Mouse (Mus musculus) layer of hippocampus, adult 11-12 months (tissue): ENCODE measurements around the gene Utp4.

Experiments
- DNase-seq: peaks from one replicate; pipeline ENCODE4 v3.0.0; 2022; ENCODE audit warnings: low spot score

The Utp4 gene

GRCm38 (mm10) chr8:106937081-106937800 lies 43.8 kb downstream of the Utp4 start:
- DNase-seq, result no peak

GRCm38 (mm10) chr8:106941806-106942205 lies 48.4 kb downstream of the Utp4 start:
- DNase-seq, result no peak

DNA sequence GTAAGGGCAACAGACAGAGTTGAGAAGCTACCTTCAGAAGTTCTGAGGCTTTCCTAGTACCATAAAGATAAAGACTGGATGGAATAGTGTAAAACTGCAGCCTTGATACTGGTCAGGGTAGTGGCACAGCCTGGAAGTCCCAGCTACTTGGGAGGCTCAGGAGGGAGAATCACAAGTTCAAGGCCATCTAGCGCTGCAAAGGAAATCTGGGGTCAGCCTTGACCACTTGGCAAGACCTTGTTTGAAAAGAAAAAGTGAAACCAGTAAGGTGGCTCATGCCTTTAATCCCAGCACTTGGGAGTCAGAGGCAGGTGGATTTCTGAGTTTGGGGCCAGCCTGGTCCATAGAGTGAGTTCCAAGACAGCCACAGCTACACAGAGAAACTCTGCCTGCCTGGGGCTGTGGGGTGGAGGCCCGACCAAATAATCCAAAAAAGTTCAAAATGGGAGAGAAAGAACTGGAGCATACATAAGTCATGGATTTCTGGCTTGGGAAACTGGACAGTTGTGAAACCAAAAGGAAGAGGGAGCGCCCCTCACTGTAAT lies 50.5 kb downstream of the Utp4 start:
- DNase-seq, result no peak

DNA sequence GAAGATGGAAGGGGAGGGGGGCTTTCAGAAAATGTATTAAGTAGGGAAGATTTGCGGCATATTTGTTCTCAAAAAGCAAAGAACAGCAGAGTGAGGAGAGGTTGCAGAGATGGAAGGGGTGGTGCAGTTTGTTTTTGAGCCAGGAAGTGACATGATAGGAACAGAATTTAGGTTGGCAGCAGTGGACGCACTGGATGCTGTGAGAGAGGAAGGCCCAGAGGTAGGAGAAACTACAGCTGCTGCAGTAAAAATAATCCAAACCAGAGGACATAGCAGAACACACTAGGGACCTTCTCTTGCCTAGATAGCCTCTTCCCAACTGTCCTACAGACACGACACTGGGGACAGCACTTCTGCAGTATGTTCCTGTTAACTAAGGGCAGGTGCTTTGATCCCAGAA lies 51.3 kb downstream of the Utp4 start:
- DNase-seq, result no peak

- no peak for DNase-seq
Observed at GRCm38 (mm10) chr8:106948678-106949243, 55.3 kb downstream of the Utp4 start.

DNA sequence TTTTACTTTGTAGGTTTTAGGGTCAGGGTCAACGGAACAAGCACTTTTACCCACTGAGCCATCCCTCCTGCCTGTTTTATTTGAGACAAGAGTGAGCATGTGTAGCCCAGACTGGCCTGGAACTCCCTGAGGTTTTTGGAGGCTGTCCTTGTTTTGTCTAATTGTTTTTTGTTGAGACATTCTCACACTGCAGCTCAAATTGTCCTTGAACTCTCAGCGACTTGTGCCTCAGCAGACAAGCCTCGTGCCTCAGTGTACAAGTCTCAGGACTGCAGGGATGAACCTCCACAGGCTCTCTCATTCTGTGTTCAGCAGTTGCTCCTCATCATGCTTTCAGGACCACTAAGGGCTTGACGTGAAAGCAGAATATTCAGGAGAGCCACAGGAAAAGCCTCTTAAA lies 58.3 kb downstream of the Utp4 start:
- no peak for DNase-seq

DNA sequence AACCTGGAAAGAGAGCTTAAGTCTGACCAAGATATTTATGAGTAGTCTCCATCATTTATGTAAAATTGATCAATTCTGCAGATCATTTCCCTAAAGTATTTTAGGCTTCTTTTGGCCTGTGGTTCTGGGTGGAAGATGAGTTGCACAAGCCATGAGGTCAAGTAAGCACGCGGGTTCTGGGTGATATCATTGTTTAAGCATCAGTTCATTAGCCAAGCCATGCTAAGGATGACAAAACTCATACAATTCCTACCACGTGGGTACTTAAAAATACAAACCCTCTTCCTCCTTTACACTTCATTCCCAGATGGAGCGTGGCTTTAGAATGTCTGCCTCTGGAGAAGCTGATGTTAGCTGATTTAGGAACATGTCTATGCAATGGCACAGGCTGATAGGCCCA lies 60.1 kb downstream of the Utp4 start:
- no peak for DNase-seq

- no peak for DNase-seq
Observed at GRCm38 (mm10) chr8:106957086-106957485, 63.6 kb downstream of the Utp4 start.

DNA sequence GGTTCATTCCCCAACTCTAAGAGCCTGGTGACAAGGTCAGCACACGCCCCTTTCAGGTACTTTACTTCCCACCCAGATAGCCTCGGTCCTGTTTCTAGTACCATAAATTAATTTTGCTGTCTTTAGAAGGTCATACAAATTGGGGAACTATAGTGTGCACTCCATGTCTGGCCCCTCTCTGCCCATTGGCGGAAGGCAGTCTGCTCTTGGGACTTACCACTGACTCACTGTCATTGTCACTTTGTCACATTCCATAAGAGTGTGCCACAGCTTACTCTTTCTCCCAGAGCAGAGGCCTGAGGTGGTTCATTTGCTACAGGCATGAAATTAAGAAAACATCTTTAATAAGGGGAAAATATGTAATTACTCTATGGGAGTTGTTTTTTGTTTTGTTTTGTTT lies 64.8 kb downstream of the Utp4 start:
- no peak for DNase-seq

DNA sequence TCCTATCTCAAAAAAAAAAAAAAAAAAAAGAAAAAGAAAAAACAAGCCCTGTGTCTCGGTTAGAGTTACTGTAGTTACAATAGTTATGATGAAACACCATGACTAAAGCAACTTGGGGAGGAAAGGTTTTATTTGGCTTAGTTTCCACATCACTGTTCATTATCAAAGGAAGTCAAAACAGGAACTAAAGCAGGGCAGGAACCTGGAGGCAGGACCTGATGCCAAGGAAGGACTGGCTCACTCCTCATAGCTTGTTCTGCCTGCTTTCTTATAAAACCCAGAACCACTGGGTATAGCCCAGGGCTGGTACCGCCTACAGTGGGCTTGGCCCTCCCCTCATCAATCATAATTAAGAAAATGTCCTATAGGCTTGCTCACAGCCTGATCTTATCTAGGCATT lies 66.2 kb downstream of the Utp4 start:
- no peak for DNase-seq

- no peak for DNase-seq
Observed at GRCm38 (mm10) chr8:106962322-106962721, 68.9 kb downstream of the Utp4 start.

DNA sequence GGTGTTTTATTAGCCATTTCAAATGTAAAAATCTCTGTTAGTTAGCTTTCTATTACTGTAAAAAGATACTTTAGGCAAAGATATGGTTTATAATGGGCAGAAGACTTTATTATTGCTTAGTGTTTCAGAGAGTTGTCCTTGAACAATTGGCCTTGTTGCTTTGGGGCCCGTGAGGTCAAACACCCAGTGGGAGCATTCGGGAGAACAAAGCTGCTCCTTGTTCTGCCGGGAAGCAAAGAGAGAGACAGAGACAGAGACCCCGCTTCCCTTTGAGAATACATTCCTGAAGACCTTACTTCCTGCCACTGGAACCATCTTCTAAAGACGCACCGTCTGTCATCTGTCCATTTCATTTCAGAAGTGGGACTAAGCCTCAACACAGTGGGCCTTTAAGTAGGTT lies 69.9 kb downstream of the Utp4 start:
- DNase-seq, result no peak

DNA sequence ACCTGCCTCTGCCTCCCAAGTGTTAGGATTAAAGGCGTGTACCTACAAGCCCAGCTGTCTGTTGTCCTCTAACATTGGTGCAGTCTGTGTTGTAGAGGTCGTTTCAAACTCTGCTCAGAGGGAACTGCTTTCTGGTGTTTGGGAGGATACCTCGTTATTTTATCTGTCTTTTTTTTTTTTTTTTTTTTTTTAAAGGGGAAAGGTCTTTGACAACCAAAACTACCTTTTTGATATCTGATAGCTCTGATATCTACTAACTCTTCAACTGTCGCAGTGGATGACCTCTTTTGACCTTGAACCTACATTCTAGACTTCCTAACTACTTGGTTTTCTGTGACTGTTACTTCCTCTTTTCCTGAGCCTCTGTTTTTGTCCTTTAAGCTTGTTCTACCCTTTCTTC lies 71.1 kb downstream of the Utp4 start:
- no peak for DNase-seq

DNA sequence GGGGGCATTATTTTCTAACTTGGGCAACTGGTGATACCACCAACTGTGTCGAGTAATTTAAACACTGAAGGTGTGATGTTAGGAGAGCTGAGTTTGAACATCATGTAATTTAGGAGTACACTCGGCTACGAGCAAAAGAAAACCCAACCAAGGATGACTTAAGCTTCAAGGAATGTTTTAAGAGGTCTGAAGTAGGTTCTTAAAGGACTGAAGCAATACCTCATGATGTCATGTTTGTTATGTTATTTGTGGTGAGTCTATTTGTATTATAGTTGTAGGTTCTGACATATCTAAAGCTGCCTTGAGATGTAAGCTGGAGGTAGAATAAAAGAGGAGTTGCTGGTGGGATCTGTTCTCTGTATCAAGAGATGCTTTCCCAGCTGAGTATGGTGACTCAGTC lies 76.5 kb downstream of the Utp4 start:
- no peak for DNase-seq

DNA sequence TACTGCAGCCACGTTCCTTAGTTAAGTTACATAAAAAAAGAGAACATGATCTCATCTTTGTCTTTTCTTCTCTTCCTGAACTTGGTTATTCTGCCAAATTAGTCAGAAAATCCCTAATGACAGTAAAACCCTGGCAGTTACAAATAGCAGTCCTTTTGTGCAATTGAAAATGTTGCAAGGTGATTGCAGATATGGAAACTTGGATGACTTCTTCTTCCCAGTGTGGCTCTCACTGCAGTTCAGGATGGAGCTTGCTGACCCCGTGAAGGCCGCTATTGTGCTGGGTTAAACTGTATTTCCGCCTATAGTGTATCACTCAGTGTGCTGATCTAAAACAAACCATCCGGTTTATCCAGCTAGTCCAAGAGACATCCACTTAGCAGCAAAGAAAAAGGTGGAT lies 78.5 kb downstream of the Utp4 start:
- DNase-seq, result no peak
